In the genomic region with DNA sequence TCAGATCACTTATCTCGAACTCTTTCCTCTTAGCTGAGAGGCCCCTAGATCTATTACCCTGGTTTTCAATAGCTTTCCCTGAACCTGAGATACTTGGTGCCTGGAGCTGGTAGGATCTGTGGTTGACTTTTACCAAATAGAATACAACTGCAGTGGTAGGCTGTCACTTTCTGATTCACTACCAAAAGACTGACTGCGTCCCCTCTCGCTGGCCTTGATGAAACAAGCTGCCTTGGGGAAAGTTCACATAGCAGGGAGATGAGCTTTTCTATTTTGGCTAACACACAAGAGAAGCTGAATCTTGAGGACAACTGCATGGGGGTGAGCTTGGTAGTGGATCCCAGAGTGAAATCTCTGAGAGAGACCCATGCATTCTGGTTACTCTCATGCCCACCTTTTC, we compare ENCODE assay signal across 13 mouse cellular contexts. TPM values are rescaled to one million over a fixed set of nuclear protein-coding genes. Genes with fewer than 3 reads are reported as not detected.
"Had no signal": no experiment of that assay in that cellular context is flagged by ENCODE, and none has a peak within 500 bp of the region (broad histone marks: within the 10 kb centered on the region; RNA-seq: fewer than 3 reads in every experiment).

No protein-coding gene starts in this region.

- DNase-seq: gastrocnemius, postnatal 14 days; gastrocnemius, postnatal 36 days; heart, adult 2 months; heart, postnatal 14 days; heart, postnatal 36 days; kidney, adult 11 months; kidney, adult 2 months; kidney, adult 9 months; kidney, postnatal 14 days; kidney, postnatal 36 days; layer of hippocampus, adult 9-11 months; layer of hippocampus, postnatal 36 days; left cerebral cortex, postnatal 4 days had no signal

RNA-seq across cellular contexts. Expression of a gene that starts 22.4 kb away (rescaled TPM):
- total RNA-seq: layer of hippocampus, postnatal 36 days had no signal
